Mouse (Mus musculus): Measurements from ENCODE around the gene Ifi27. TPM values are rescaled to one million over a fixed set of nuclear protein-coding genes. Genes with fewer than 3 reads are reported as not detected.

Gene Ifi27
- 10 to 100 TPM; 51.8 to 56.8 TPM for total RNA-seq (2023)

DNA sequence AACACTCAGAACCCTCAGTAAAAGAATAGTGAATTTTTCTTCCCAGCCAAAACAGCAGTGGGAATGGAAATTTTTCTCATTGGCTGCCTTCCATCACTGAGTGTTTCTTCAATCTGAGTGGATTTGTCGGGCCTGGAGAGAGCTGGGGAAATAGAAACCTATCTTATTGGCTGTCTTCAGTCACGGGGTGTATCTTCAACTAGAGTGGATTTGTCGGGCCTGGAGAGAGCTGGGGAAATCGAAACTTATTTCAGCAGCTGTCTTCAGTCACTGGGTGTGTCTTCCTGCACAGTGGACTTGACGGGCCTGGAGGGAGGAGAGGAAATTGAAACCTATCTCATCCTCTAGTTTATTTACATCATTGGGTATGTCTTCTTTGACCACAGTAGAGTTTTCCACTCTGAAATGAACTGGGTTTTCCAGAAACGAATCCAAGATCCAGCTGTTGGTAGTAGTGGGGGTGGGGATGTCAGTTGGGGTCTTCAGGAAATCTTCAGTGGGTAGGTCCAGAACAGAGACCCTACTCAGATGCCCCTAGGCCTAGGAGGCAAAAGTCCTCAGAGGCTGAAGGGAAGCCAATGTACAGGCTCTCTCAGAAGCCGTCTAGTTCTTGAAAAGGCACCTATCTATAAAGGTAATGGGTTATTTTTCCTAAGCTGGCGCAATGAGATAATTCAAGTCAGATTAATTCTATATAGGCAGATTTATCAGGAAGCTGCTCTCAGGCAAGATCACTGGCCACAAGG lies at the start of gene Ifi27:
Gene Ifi27 (plus strand): TSS at position 226 of the 746 bp plus-strand sequence.

DNA sequence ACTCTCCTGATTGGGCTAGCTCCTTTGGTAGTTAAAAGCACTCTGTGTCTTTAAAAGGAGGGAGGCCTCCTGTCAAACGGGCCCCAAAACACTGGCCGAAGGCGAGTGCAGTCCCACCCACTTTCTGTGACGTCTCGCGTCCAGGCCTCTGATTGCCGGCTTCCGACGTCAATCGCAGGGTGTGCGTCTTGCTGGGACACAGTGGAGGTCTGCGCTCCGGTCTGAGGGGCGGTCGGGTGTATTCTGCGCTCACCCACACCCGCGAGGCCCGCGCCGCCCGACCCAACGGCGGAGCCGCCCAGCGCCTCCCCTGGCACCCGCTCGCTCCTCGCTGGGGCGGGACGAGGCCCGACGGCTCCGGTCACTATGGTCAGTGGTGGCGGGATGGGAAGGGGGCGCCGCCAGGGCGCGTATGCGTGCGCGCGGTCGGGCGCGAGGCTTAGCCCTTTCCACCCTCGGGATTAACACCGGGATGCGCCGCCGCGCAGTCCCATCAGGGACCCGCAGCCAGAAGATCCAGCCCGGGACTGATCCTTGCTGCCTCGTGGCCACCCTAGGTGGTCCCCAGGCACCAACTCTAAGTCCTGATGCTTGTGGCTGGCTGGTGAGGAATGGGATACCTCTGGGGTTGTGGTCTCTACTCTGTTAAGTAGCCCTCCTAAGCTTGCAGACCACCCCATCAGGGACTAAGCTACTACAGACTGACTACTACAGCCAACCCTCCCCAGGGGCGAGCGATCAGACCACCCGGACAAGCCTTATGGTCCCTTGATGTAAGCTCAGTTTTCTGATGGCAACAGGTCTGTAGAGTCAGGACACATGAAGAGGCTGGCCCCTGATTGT lies 45.3 kb upstream of the Ifi27 start, which contains the start of gene Otub2:
Gene Otub2 (plus strand): TSS at position 178 of the 843 bp plus-strand sequence.

DNA sequence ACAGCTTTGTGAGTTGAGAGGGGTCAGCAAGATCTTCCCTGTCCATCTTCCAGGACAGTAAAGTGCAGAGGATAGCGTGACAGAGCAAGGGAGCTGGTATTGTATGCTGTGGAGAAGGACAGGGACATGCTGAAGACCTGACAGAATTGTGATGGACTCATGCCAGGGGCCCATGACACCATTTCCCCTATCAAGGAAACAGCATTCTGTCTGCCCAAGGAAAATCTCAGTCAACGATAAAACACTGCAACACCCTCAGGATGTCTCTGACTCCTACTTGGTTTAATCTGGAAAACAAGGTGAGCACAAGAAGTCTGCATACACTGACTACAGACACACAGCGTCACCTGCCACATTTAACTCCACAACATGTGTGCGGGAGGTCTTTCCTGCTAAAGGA lies 26.3 kb upstream of the Ifi27 start, which contains the start of gene 9330161L09Rik:
Gene 9330161L09Rik (minus strand): TSS at position 101 of the 400 bp plus-strand sequence.

DNA sequence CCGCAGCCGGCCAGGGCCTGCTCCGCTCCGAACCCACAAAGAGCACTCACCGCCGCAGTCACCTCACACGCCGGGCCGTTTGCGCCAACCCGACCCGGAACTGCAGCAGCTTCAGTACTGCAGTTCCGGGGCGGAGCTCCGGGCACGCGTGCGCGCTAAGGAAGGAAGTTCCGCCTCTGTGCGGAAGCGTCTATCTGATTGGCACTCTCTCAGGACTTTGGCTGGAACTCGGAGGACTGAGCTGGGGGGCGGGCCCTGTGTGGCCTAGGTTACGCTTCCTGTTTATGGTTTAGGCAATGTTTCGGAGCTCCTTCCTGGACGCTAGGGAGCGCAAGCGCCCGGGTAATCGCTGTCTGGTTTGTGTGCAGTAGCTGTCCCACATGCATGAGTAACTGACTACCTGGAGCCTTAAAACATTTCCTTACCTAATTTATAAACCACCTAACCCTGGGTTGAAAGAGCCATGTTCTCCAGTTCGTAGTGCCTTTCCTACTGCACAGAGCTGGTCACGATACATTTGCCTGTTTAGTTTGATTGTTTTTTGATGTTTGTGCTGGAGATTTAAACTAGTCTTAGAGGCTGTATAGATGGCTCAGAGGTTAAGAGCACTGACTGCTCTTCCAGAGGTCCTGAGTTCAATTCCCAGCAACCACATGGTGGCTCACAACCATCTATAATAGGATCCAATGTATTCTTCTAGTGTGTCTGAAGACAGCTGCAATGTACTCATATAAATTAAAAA lies 8.1 kb upstream of the Ifi27 start, which contains the start of gene Ddx24:
Gene Ddx24 (minus strand): TSS at position 102 of the 742 bp plus-strand sequence.

GRCm38 (mm10) chr12:103443524-103443923 lies 9.5 kb downstream of the Ifi27 start, which contains the start of gene Ifi27l2a:
Gene Ifi27l2a, minus strand, starts transcription at chr12:103443680.

DNA sequence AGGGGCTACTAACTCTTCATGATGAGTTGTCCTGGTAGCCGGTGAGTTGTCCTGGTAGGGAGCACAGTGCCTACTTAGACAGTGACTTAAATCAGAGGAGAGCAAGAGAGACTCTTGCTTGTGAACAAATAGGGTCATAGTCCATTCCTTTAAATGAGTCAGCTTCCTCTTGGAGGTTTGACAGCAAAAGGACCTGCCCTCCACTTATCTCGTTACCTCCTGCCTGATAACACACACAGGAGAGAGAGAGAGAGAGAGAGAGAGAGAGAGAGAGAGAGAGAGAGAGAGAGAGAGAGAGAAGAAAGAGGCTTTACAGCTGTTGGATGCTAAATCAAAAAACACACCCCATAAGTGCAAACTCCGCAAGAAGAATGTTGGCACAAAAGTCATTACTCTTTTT lies 23.1 kb downstream of the Ifi27 start, which contains the start of gene Ifi27l2b:
Gene Ifi27l2b (minus strand): TSS at position 84 of the 400 bp plus-strand sequence.

Other genes with a start within 250 kb of the Ifi27 start
- gene Prima1, start 192.1 kb upstream of the Ifi27 start, total RNA-seq (2023) = not detected
- not detected for gene Fam181a, start 123.2 kb upstream of the Ifi27 start, total RNA-seq (2023)
- 10 to 100 TPM; 81.1 to 87.0 TPM for gene Asb2, start 78.2 kb upstream of the Ifi27 start, total RNA-seq (2023)
- 1 to 10 TPM; 3.7 to 5.1 TPM for gene Otub2, start 45.5 kb upstream of the Ifi27 start, total RNA-seq (2023)
- 1 to 10 TPM; 5.4 to 7.4 TPM for gene 9330161L09Rik, start 26.4 kb upstream of the Ifi27 start, total RNA-seq (2023)
- gene Ddx24, start 8.4 kb upstream of the Ifi27 start, total RNA-seq (2023) = 100 to 1,000 TPM; 108 to 119 TPM
- gene Ifi27l2a, start 9.5 kb downstream of the Ifi27 start, total RNA-seq (2023) = 100 to 1,000 TPM; 322 to 427 TPM
- not detected for gene Ifi27l2b, start 23.0 kb downstream of the Ifi27 start, total RNA-seq (2023)
- gene Ppp4r4, start 98.1 kb downstream of the Ifi27 start, total RNA-seq (2023) = not detected
- not detected for gene Serpina10, start 197.2 kb downstream of the Ifi27 start, total RNA-seq (2023)
- not detected for gene Serpina6, start 223.0 kb downstream of the Ifi27 start, total RNA-seq (2023)
- gene Serpina16, start 241.9 kb downstream of the Ifi27 start, total RNA-seq (2023) = not detected